Mouse (Mus musculus): ENCODE data around the gene Pax7. TPM values are rescaled to one million over a fixed set of nuclear protein-coding genes. Genes with fewer than 3 reads are reported as not detected.

The Pax7 gene
- total and polyA plus RNA-seq, 3 experiments: not detected

GRCm38 (mm10) chr4:139823870-139824472 lies 9.4 kb downstream of the Pax7 start:
- H3K9ac ChIP-seq (ENCODE audit: insufficient read depth, low read depth): no peak overlapping the region
- in situ Hi-C loops (cut with MboI; ENCODE audit: low pct_ligation_motif_present, low pct_unique_long_range_greater_than_20kb, low sequenced_read_pairs) (no loop called here), dilution Hi-C loops (cut with MboI; ENCODE audit: extremely low pct_ligation_motif_present, extremely low pct_unique_long_range_greater_than_20kb, low sequenced_read_pairs) (no loop called here)
- no peak overlapping the region for H3K4me3 ChIP-seq (replicated peaks in 1 of 3; ENCODE audit: low read depth in 2 of 3, low read length in 2 of 3, poor library complexity in 1 of 3)
- H3K9me3 ChIP-seq (replicated peaks; ENCODE audit: low read length): no peaks in the 10 kb centered on the region
- peaks cover 47% of the 10 kb centered on the region for H3K27me3 ChIP-seq (replicated peaks)
- TF ChIP-seq MYC (IDR thresholded peaks at IDR 0.05; ENCODE audit: low read depth, low read length): no peak
- TF ChIP-seq GABPA (IDR thresholded peaks at IDR 0.05; ENCODE audit: insufficient replicate concordance, low read depth, low read length): no peak
- no peak for TF ChIP-seq RAD21 (IDR thresholded peaks at IDR 0.05; ENCODE audit: low read depth, low read length)
- no peak for TF ChIP-seq TCF12 (IDR thresholded peaks at IDR 0.05; ENCODE audit: low read depth, low read length)
- TF ChIP-seq JUND (conservative IDR thresholded peaks at IDR 0.05; ENCODE audit: low read depth, low read length): no peak
- no peak for TF ChIP-seq MAFK (IDR thresholded peaks at IDR 0.05; ENCODE audit: insufficient replicate concordance, low read length)
- no peak for TF ChIP-seq ZC3H11A (IDR thresholded peaks at IDR 0.05; ENCODE audit: low read depth, low read length)
- TF ChIP-seq CTCF (conservative IDR thresholded peaks at IDR 0.05 in 1 of 2, IDR thresholded peaks at IDR 0.05 in 1 of 2; ENCODE audit: low read depth in 2 of 2, low read length in 2 of 2): no peak
- TF ChIP-seq E2F4 (IDR thresholded peaks at IDR 0.05; ENCODE audit: insufficient replicate concordance, low read depth, low read length): no peak
- TF ChIP-seq ZMIZ1 (IDR thresholded peaks at IDR 0.05; ENCODE audit: low read depth, low read length): no peak
- no peak for TF ChIP-seq MXI1 (IDR thresholded peaks at IDR 0.05; ENCODE audit: low read depth, low read length)
- no peaks in the 10 kb centered on the region for H3K36me3 ChIP-seq (replicated peaks in 1 of 2; ENCODE audit: control insufficient read depth in 1 of 2, insufficient read depth in 1 of 2, low read length in 1 of 2)
- no peak overlapping the region for H3K4me2 ChIP-seq (ENCODE audit: insufficient read depth, low read depth, poor library complexity, severe bottlenecking)
- H3K79me2 ChIP-seq (replicated peaks; ENCODE audit: control insufficient read depth, extremely low read depth, insufficient read depth, poor library complexity, severe bottlenecking): no peaks in the 10 kb centered on the region
- no peak for DNase-seq (ENCODE audit: extremely low read depth)
- H3K27ac ChIP-seq (ENCODE audit: insufficient read depth, low read depth): no peak overlapping the region
- H3K4me1 ChIP-seq (ENCODE audit: control insufficient read depth in 1 of 2, insufficient read depth in 2 of 2): no peaks in the 10 kb centered on the region

GRCm38 (mm10) chr4:139823138-139823869 lies 10.0 kb downstream of the Pax7 start:
- dilution Hi-C loops (cut with MboI; ENCODE audit: extremely low pct_ligation_motif_present, extremely low pct_unique_long_range_greater_than_20kb, low sequenced_read_pairs): no loop called here
- in situ Hi-C loops (cut with MboI; ENCODE audit: low pct_ligation_motif_present, low pct_unique_long_range_greater_than_20kb, low sequenced_read_pairs): no loop called here
- H3K36me3 ChIP-seq (replicated peaks in 1 of 2; ENCODE audit: control insufficient read depth in 1 of 2, insufficient read depth in 1 of 2, low read length in 1 of 2): no peaks in the 10 kb centered on the region
- no peak overlapping the region for H3K27ac ChIP-seq (ENCODE audit: insufficient read depth, low read depth)
- DNase-seq (ENCODE audit: extremely low read depth): no peak
- no peak overlapping the region for H3K4me2 ChIP-seq (ENCODE audit: insufficient read depth, low read depth, poor library complexity, severe bottlenecking)
- no peaks in the 10 kb centered on the region for H3K4me1 ChIP-seq (ENCODE audit: control insufficient read depth in 1 of 2, insufficient read depth in 2 of 2)
- H3K79me2 ChIP-seq (replicated peaks; ENCODE audit: control insufficient read depth, extremely low read depth, insufficient read depth, poor library complexity, severe bottlenecking): no peaks in the 10 kb centered on the region
- no peak for TF ChIP-seq RAD21 (IDR thresholded peaks at IDR 0.05; ENCODE audit: low read depth, low read length)
- no peak for TF ChIP-seq ZMIZ1 (IDR thresholded peaks at IDR 0.05; ENCODE audit: low read depth, low read length)
- TF ChIP-seq MAFK (IDR thresholded peaks at IDR 0.05; ENCODE audit: insufficient replicate concordance, low read length): no peak
- no peak for TF ChIP-seq NELFE (IDR thresholded peaks at IDR 0.05; ENCODE audit: low read depth, low read length)
- TF ChIP-seq JUND (conservative IDR thresholded peaks at IDR 0.05; ENCODE audit: low read depth, low read length): no peak
- TF ChIP-seq USF1 (IDR thresholded peaks at IDR 0.05; ENCODE audit: low read depth, low read length): no peak
- TF ChIP-seq E2F4 (IDR thresholded peaks at IDR 0.05; ENCODE audit: insufficient replicate concordance, low read depth, low read length): no peak
- no peak for TF ChIP-seq PAX5 (IDR thresholded peaks at IDR 0.05; ENCODE audit: low read length)
- no peak for TF ChIP-seq POLR2AphosphoS2 (IDR thresholded peaks at IDR 0.05; ENCODE audit: low read depth, low read length)
- TF ChIP-seq ZNF384 (IDR thresholded peaks at IDR 0.05; ENCODE audit: low read depth, low read length): no peak
- TF ChIP-seq MEF2A (IDR thresholded peaks at IDR 0.05; ENCODE audit: borderline replicate concordance, low read depth, low read length): no peak
- TF ChIP-seq ZC3H11A (IDR thresholded peaks at IDR 0.05; ENCODE audit: low read depth, low read length): no peak
- no peak for TF ChIP-seq JUN (IDR thresholded peaks at IDR 0.05; ENCODE audit: insufficient read depth, low read depth, low read length)
- no peak for TF ChIP-seq IRF4 (IDR thresholded peaks at IDR 0.05; ENCODE audit: low read depth, low read length)
- no peak for TF ChIP-seq NRF1 (IDR thresholded peaks at IDR 0.05; ENCODE audit: low read depth, low read length)
- no peak for TF ChIP-seq BHLHE40 (IDR thresholded peaks at IDR 0.05; ENCODE audit: low read depth, low read length)
- no peak for TF ChIP-seq TCF12 (IDR thresholded peaks at IDR 0.05; ENCODE audit: low read depth, low read length)
- no peak for TF ChIP-seq CHD1 (IDR thresholded peaks at IDR 0.05; ENCODE audit: low read depth, low read length)
- TF ChIP-seq USF2 (conservative IDR thresholded peaks at IDR 0.05; ENCODE audit: low read depth, low read length): no peak
- no peak for TF ChIP-seq MAX (IDR thresholded peaks at IDR 0.05; ENCODE audit: low read length)
- H3K9ac ChIP-seq (ENCODE audit: insufficient read depth, low read depth): no peak overlapping the region
- no peak overlapping the region for H3K4me3 ChIP-seq (replicated peaks in 1 of 3; ENCODE audit: low read depth in 2 of 3, low read length in 2 of 3, poor library complexity in 1 of 3)
- no peaks in the 10 kb centered on the region for H3K9me3 ChIP-seq (replicated peaks; ENCODE audit: low read length)
- peaks cover 43% of the 10 kb centered on the region for H3K27me3 ChIP-seq (replicated peaks)

All from CH12.LX (cell line).